Mouse (Mus musculus) forebrain, embryonic 11.5 days (tissue): ENCODE data around the gene Hist1h2ah. TPM values are rescaled to one million over a fixed set of nuclear protein-coding genes. Genes with fewer than 3 reads are reported as not detected.
"Not testable (repeated sequence)": the region's sequence is repeated elsewhere in the genome, so short reads cannot be mapped to it uniquely, and the experiment has no call there.

Source experiments
- ATAC-seq: fragments of 200-750 bp; cut with Nextera tagmentation; replicated peaks from 2 replicates; pipeline ENCODE4 v1.8.0; 2017; ENCODE audit warnings: moderate TSS enrichment; ENCODE audit not compliant: low FRiP score
- DNase-seq: peaks from one replicate; pipeline ENCODE4 v3.0.0-alpha.2; 2017; ENCODE audit warnings: low spot score
- H3K27ac ChIP-seq: fragments of 300-500 bp; sonication (generic); 2 replicates; pipeline ENCODE4 v1.5.1; 2014; ENCODE audit warnings: low read depth, low read length
- H3K27me3 ChIP-seq: fragments of 300-500 bp; sonication (generic); 2 replicates; pipeline ENCODE4 v1.6.1; 2014; ENCODE audit warnings: mild to moderate bottlenecking, low read length, mixed read lengths; ENCODE audit not compliant: control insufficient read depth, insufficient read depth
- H3K36me3 ChIP-seq: fragments of 300-500 bp; sonication (generic); 2 replicates; pipeline ENCODE4 v1.6.1; 2014; ENCODE audit warnings: mild to moderate bottlenecking, low read length, moderate library complexity, mixed read lengths; ENCODE audit not compliant: control insufficient read depth, insufficient read depth
- H3K4me1 ChIP-seq: fragments of 300-500 bp; sonication (generic); replicated peaks from 2 replicates; pipeline ENCODE4 v1.6.1; 2014; ENCODE audit warnings: low read length, mixed read lengths; ENCODE audit not compliant: control insufficient read depth, insufficient read depth
- H3K4me2 ChIP-seq: fragments of 300-500 bp; sonication (generic); 2 replicates; pipeline ENCODE4 v1.6.1; 2014; ENCODE audit warnings: low read depth, mild to moderate bottlenecking, low read length, moderate library complexity, mixed read lengths; ENCODE audit not compliant: severe bottlenecking
- H3K4me3 ChIP-seq: fragments of 300-500 bp; sonication (generic); 2 replicates; pipeline ENCODE4 v1.5.1; 2014; ENCODE audit warnings: low read depth, low read length
- H3K9ac ChIP-seq: fragments of 300-500 bp; sonication (generic); 2 replicates; pipeline ENCODE4 v1.6.1; 2014; ENCODE audit warnings: low read length
- H3K9me3 ChIP-seq: fragments of 300-500 bp; sonication (generic); 2 replicates; pipeline ENCODE4 v1.6.1; 2016; ENCODE audit warnings: low read length, mixed read lengths; ENCODE audit not compliant: control insufficient read depth
- WGBS: fragments of 180-500 bp; shearing (Covaris S2); extraction: QIAGEN DNeasy Blood & Tissue Kit; methylation state at CpG from one replicate; pipeline ENCODE4 v1.1.7; 2014; 5-methylcytosine and 5-hydroxymethylcytosine counted together
- polyA plus RNA-seq: library from polyadenylated mRNA; unstranded; fragments of >200 nt; fragmentation: Nextera tagmentation; extraction: Ambion mirVana; gene quantifications from 2 replicates; pipeline ENCODE4 v1.2.1, GENCODE M21; 2014

Gene Hist1h2ah
- polyA plus RNA-seq, result 5.6 TPM in 1 of 2 replicates, not detected in the other

DNA sequence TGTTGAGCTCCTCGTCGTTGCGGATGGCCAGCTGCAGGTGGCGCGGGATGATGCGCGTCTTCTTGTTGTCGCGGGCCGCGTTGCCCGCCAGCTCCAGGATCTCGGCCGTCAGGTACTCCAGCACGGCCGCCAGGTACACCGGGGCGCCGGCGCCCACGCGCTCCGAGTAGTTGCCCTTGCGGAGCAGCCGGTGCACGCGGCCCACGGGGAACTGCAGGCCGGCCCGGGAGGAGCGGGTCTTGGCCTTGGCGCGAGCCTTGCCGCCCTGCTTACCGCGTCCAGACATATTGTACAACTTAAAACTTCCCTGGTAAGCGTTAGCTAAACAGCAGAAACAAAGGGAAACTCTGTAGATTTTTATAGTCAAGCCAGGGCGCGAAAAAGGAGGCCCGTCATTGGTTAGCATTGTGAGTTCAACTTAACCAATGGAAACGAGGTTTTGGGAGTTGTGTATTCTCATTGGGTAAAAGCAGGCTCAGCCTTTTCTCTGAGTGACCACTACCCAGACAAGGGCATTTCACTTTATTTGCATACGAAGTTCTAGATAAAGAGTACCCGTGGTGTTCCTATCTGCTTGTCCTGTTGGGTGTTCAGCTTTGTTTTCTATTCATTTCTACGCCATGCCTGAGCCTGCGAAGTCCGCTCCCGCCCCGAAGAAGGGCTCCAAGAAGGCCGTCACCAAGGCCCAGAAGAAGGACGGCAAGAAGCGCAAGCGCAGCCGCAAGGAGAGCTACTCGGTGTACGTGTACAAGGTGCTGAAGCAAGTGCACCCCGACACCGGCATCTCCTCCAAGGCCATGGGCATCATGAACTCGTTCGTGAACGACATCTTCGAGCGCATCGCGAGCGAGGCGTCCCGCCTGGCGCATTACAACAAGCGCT is at the start of gene Hist1h2ah, which contains the start of gene Hist1h2bk:
Hist1h2ah (minus strand) TSS at position 302 of the 882 bp plus-strand sequence.
Hist1h2bk (plus strand) TSS at position 604 of the 882 bp plus-strand sequence.
- Histone ChIP-seq H3K4me3 (peak within 1 kb of the TSS; percentile 37), H3K9ac (peak within 1 kb of the TSS; percentile 86), H3K4me2 (peak within 1 kb of the TSS; percentile 83), H3K27ac (peak within 1 kb of the TSS; percentile 96)
- H3K27me3 ChIP-seq, H3K4me1 ChIP-seq, H3K9me3 ChIP-seq, H3K36me3 ChIP-seq: not testable (repeated sequence)
- DNase-seq, result peak; percentile 87
- ATAC-seq, result peak; percentile 98
- under 1% methylated on average over 21 of the region's 69 CpGs for WGBS

DNA sequence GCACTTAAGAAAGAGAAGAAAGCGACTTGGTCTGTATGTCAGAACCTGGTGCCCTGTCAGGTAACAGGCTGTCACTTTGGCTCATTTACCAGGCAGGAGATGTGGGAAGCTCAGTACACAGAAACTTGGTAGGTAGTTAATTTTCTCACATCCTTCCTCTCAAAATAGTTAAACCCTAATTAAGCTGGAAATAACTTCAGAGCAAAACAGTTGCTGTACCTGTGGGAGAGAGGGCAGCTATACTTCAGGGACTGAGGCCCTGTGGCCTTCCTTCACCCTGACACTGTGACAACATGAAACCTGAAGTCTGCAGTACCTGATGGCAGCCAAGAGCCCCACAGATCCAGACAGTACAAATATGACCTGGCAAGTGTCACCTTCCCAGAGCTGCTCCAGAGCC is 48.8 kb upstream of the Hist1h2ah start, which contains the start of gene Vmn1r188:
Vmn1r188 (plus strand) TSS at position 301 of the 400 bp plus-strand sequence.
- WGBS, result 93% methylated on average over 1 of the region's 1 CpGs
- H3K4me1 ChIP-seq, H3K4me2 ChIP-seq, H3K9ac ChIP-seq, DNase-seq, ATAC-seq, H3K4me3 ChIP-seq, H3K27me3 ChIP-seq, H3K27ac ChIP-seq, H3K36me3 ChIP-seq, H3K9me3 ChIP-seq: not testable (repeated sequence)

DNA sequence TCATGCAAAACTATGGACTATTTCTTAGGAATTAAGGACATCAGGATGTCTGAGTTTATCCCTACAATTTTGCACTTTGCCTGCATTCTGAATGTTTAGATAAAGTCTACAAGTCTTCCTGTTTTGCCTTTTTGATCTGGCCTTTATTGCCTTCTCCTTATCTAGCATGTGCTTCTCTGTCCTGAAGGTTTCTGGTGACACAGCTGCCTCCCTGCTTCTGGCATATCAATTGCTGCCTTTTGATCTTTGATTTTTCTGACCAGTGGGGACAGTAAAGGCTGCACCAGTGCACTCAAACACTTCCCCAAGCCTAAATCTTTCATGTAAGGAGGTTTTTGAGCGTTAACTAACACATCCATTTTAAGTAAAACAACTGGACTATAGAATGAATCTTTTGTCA is 28.1 kb upstream of the Hist1h2ah start:
- H3K4me2 ChIP-seq, result no peak overlapping the region
- no peak overlapping the region for H3K9ac ChIP-seq
- DNase-seq (no peak), ATAC-seq (no peak)
- no peak overlapping the region for H3K4me3 ChIP-seq
- WGBS, result 63% methylated on average over 1 of the region's 1 CpGs
- H3K27me3 ChIP-seq, result no peaks in the 10 kb centered on the region
- no peaks in the 10 kb centered on the region for H3K9me3 ChIP-seq
- H3K27ac ChIP-seq, result no peak overlapping the region
- H3K36me3 ChIP-seq, result no peaks in the 10 kb centered on the region
- no peaks in the 10 kb centered on the region for H3K4me1 ChIP-seq

GRCm38 (mm10) chr13:22061422-22061821 is 26.1 kb upstream of the Hist1h2ah start:
- no peak overlapping the region for H3K27ac ChIP-seq
- 82% methylated on average over 1 of the region's 1 CpGs for WGBS
- H3K4me2 ChIP-seq, result no peak overlapping the region
- no peaks in the 10 kb centered on the region for H3K27me3 ChIP-seq
- no peak overlapping the region for H3K9ac ChIP-seq
- H3K4me1 ChIP-seq, result no peaks in the 10 kb centered on the region
- ATAC-seq, result no peak
- no peak overlapping the region for H3K4me3 ChIP-seq
- H3K36me3 ChIP-seq, result no peaks in the 10 kb centered on the region
- no peak for DNase-seq
- H3K9me3 ChIP-seq, result no peaks in the 10 kb centered on the region

DNA sequence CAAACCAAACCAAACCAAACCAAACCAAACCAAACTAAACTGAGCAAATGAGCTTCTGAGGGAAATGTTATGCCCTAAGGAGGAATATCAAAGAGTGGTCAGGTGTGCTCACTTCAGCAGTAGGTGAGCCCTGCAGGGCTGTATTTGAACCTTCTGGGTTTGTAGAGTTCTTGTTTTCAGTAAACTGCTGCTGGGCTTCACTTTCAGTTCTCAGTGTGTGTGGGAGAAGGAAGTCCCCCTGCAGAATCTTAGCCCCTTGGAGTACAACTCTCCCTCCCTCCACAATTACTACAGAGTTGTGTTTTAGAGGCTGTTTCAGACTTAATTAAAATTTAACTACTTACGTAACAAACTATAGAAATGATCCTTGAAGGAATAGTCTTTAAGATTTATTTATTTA is 18.4 kb upstream of the Hist1h2ah start:
- no peak overlapping the region for H3K4me2 ChIP-seq
- DNase-seq (no peak), ATAC-seq (no peak)
- H3K27me3 ChIP-seq, result no peaks in the 10 kb centered on the region
- H3K9ac ChIP-seq, result no peak overlapping the region
- H3K36me3 ChIP-seq, result no peaks in the 10 kb centered on the region
- H3K27ac ChIP-seq, result no peak overlapping the region
- H3K4me1 ChIP-seq, result 0 out of 2 replicates have a peak, but pooled peaks cover 2% of the 10 kb centered on the region
- H3K4me3 ChIP-seq, result no peak overlapping the region
- 89% methylated on average over 1 of the region's 1 CpGs for WGBS
- H3K9me3 ChIP-seq, result no peaks in the 10 kb centered on the region

DNA sequence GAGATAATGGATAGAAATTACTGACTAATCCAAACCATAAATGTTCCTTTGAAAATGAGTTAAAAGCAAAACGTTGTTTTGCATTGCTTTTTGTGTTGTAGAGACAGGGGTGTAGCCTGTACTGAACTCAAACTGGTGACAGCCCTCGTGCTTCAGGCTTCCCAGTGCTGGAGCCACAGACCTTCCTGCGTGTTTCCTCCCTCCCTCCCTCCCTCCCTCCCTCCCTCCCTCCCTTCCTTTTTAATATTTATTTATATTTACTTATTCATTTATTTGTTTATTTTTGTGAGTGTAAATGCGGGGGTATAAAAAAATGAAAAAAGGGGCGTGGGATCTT is 16.1 kb upstream of the Hist1h2ah start:
- H3K36me3 ChIP-seq, result no peaks in the 10 kb centered on the region
- H3K4me2 ChIP-seq, result peak overlapping the region; percentile 48; the same call in 1 of the 2 replicates
- H3K27me3 ChIP-seq, result no peaks in the 10 kb centered on the region
- H3K9ac ChIP-seq, result peak overlapping the region; percentile 41
- peak overlapping the region; percentile 33 for H3K4me3 ChIP-seq
- ATAC-seq (no peak), DNase-seq (no peak)
- no peaks in the 10 kb centered on the region for H3K9me3 ChIP-seq
- H3K4me1 ChIP-seq, result 0 out of 2 replicates have a peak, but pooled peaks cover 2% of the 10 kb centered on the region
- WGBS, result 17% methylated on average over 5 of the region's 5 CpGs
- H3K27ac ChIP-seq, result peak overlapping the region; percentile 31; the same call in 1 of the 2 replicates

DNA sequence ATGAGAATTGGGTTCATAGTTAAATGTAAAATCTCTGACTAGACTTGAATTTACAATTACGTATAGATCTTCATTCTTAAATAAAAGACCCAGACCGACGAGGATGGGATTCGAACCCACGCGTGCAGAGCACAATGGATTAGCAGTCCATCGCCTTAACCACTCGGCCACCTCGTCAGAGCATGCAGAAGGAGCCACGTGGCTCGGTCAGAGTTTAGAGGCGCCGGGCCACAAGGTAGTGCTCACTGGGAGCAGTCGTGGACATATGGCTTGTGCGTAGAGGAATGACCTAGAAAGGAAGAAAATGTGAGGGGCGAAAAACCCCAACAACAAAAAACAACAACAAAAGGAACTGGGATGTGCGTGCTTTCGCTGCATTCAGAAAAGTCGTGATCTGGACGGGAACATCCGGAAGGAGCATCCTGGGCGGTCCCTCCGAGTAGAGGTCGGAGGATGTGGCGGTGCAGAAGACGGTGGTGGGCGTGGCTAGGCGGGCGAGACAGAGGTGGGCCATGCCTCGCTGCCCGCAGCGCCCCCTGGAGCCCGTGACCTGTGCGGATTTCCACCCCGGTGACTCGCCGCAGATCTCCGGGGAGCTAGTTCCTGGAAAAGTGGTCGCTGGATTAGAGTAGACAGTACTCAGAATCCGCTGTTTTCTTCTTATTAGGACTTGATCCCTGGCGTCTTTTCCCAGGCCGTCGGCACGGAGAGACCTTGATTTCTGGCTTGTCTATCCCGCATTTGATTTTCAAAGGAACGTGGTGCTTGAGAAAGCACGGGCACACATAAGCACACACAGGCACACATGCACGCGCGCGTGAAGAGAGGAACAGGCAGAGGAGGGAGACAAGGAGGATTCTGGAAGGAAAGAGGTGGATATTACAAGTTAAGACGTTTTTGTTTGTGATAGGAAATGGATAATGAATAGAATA is 15.5 kb upstream of the Hist1h2ah start:
- Histone ChIP-seq H3K4me1 (0 out of 2 replicates have a peak, but pooled peaks cover 2% of the 10 kb centered on the region), H3K9ac (peak overlapping the region; percentile 41), H3K4me3 (peak overlapping the region; percentile 33), H3K4me2 (peak overlapping the region; percentile 48), H3K9me3 (no peaks in the 10 kb centered on the region), H3K36me3 (no peaks in the 10 kb centered on the region), H3K27ac (peak overlapping the region; percentile 74), H3K27me3 (no peaks in the 10 kb centered on the region)
- ATAC-seq (peak; percentile 95), DNase-seq (peak; percentile 98)
- under 1% methylated on average over 52 of the region's 52 CpGs for WGBS

DNA sequence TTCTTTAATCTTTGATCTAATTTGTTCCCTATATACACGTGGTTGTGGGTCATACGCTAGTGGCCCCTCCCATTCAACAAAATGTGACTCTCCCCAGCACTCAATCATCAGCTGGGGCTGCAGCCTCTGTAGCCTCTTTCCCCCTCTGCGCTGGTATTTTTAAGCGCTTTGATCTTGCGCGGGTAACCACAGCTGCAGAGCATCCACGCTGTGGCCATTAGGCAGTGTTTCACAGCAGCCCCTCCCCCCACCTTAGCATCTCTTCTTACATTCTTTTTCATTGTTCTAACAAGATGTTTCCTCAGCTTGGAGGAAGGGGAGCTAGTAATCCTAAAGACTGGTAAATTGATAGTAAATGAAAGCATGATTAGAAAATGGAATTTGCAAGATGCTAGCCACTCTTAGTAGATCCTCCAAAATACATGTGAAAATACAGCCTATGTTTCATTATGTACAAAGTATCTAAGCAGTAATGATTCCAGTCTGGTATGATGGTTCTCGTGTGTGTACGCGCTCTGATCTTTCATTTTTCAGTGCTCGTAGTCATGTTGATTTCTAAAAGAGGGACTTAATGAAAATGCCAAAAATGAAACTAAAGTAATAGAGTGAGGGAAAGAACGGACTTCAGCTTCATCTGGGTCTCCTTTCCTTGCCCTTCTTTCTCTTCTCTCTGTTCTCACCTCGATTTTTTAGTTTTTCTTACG is 14.5 kb upstream of the Hist1h2ah start:
- peak overlapping the region; percentile 41 for H3K9ac ChIP-seq
- DNase-seq, result peak; percentile 85

More for the DNA sequence above, 14.5 kb upstream of the Hist1h2ah start:
- Histone ChIP-seq H3K4me2 (peak overlapping the region; percentile 48), H3K4me3 (peak overlapping the region; percentile 33), H3K4me1 (0 out of 2 replicates have a peak, but pooled peaks cover 2% of the 10 kb centered on the region), H3K27me3 (no peaks in the 10 kb centered on the region), H3K27ac (peak overlapping the region; percentile 74), H3K36me3 (no peaks in the 10 kb centered on the region), H3K9me3 (no peaks in the 10 kb centered on the region)
- ATAC-seq, result peak; percentile 62
- WGBS, result 2% methylated on average over 14 of the region's 14 CpGs
